Mouse (Mus musculus) hindbrain, embryonic 12.5 days (tissue): ENCODE results near the gene Prdm11. TPM values are rescaled to one million over a fixed set of nuclear protein-coding genes. Genes with fewer than 3 reads are reported as not detected.

Experiments
- ATAC-seq: fragments of 200-750 bp; cut with Nextera tagmentation; 2 replicates; pipeline ENCODE4 v1.8.0; 2017; ENCODE audit warnings: moderate TSS enrichment; ENCODE audit not compliant: low FRiP score
- H3K27ac ChIP-seq: fragments of 300-500 bp; sonication (generic); 2 replicates; pipeline ENCODE4 v1.5.1; 2016; ENCODE audit warnings: mild to moderate bottlenecking
- H3K27me3 ChIP-seq: fragments of 300-500 bp; sonication (generic); 2 replicates; pipeline ENCODE4 v1.6.1; 2016; ENCODE audit warnings: mild to moderate bottlenecking
- H3K36me3 ChIP-seq: fragments of 300-500 bp; sonication (generic); 2 replicates; pipeline ENCODE4 v1.6.1; 2016; ENCODE audit warnings: mild to moderate bottlenecking
- H3K4me1 ChIP-seq: fragments of 300-500 bp; sonication (generic); 2 replicates; pipeline ENCODE4 v1.6.1; 2016
- H3K4me2 ChIP-seq: fragments of 300-500 bp; sonication (generic); replicated peaks from 2 replicates; pipeline ENCODE4 v1.6.1; 2016; ENCODE audit warnings: mild to moderate bottlenecking
- H3K4me3 ChIP-seq: fragments of 300-500 bp; sonication (generic); 2 replicates; pipeline ENCODE4 v1.5.1; 2016; ENCODE audit warnings: mild to moderate bottlenecking
- H3K9ac ChIP-seq: fragments of 300-500 bp; sonication (generic); 2 replicates; pipeline ENCODE4 v1.6.1; 2016; ENCODE audit warnings: mild to moderate bottlenecking, moderate library complexity
- H3K9me3 ChIP-seq: fragments of 300-500 bp; sonication (generic); replicated peaks from 2 replicates; pipeline ENCODE4 v1.6.1; 2016; ENCODE audit warnings: mild to moderate bottlenecking
- WGBS: fragments of 180-500 bp; shearing (Covaris S2); methylation state at CpG from one replicate; pipeline ENCODE4 v1.1.7; 2016; 5-methylcytosine and 5-hydroxymethylcytosine counted together
- polyA plus RNA-seq: library from polyadenylated mRNA; unstranded; fragments of >200 nt; fragmentation: Nextera tagmentation; extraction: Ambion mirVana; gene quantifications from 2 replicates; pipeline ENCODE4 v1.2.1, GENCODE M21; 2016

Prdm11 gene
- polyA plus RNA-seq, 1 experiment from 2014 or later = 3.6 TPM

GRCm38 (mm10) chr2:92933379-92933778, 112.6 kb downstream of the Prdm11 start:
- no peak for ATAC-seq
- Histone ChIP-seq H3K9me3 (no peaks in the 10 kb centered on the region), H3K27me3 (no peaks in the 10 kb centered on the region), H3K4me2 (no peak overlapping the region), H3K4me1 (peaks cover 23% of the 10 kb centered on the region), H3K27ac (no peak overlapping the region), H3K9ac (no peak overlapping the region), H3K4me3 (no peak overlapping the region), H3K36me3 (no peaks in the 10 kb centered on the region)
- 85% methylated on average over 6 of the region's 6 CpGs for WGBS

GRCm38 (mm10) chr2:92931061-92931460, 114.9 kb downstream of the Prdm11 start:
- H3K9ac ChIP-seq = no peak overlapping the region
- ATAC-seq = no peak
- H3K4me1 ChIP-seq = peaks cover 24% of the 10 kb centered on the region
- H3K9me3 ChIP-seq = no peaks in the 10 kb centered on the region
- H3K27me3 ChIP-seq = no peaks in the 10 kb centered on the region
- 73% methylated on average over 7 of the region's 7 CpGs for WGBS
- no peak overlapping the region for H3K4me3 ChIP-seq
- no peak overlapping the region for H3K4me2 ChIP-seq
- no peak overlapping the region for H3K27ac ChIP-seq
- no peaks in the 10 kb centered on the region for H3K36me3 ChIP-seq

DNA sequence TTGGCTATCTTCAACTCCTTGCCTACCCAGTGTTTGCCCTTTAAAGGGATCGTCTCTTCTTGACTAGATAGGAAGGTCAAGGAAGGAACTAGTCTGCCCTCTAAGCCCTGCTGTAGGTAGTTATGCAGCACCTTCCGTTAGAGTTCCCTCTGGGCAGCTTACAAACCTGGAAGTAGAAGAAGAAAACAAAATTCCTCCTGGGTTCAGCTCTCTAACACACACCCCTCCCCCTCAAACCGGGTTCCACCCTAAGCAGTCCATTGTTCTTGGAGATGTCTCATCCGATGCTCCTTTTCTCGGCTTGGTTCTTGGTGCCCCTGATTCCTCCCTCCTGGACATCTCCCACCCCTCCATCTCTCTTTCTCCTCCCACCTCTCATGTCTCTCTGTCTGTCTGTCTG, 116.3 kb downstream of the Prdm11 start:
- Histone ChIP-seq H3K9ac (no peak overlapping the region), H3K27ac (no peak overlapping the region), H3K9me3 (no peaks in the 10 kb centered on the region), H3K4me2 (no peak overlapping the region), H3K36me3 (no peaks in the 10 kb centered on the region), H3K27me3 (no peaks in the 10 kb centered on the region), H3K4me1 (peaks cover 20% of the 10 kb centered on the region), H3K4me3 (no peak overlapping the region)
- 80% methylated on average over 5 of the region's 5 CpGs for WGBS
- no peak for ATAC-seq

DNA sequence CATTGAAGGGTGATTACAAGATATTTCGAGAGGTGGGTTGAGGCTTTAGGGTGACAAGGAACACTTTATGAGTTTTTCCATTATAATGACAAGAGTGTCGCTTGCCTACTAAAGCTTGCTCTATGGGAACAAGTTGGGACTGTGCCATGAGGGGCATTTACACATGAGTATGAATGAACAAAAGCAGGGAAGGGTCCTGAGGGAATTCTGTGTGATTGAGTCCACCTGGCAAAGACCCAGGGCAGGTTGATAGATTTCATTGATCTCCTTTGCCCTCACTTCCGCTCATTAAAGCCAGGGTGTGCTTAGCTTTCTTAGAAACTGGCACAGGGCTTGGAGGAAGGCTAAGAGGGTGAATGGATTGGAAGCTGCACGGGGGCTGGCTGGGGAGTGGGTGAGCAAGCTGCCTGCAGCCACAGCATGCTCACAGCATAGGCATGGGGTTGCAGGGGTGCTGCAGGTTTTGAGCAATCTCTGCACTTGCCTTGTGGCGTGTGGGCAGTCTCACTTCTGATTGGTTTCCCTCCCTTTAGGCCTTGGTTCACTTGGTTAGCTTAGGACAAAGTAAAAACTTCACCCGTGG, 121.2 kb downstream of the Prdm11 start:
- H3K4me3 ChIP-seq = no peak overlapping the region
- H3K36me3 ChIP-seq = no peaks in the 10 kb centered on the region
- H3K4me1 ChIP-seq = peaks cover 12% of the 10 kb centered on the region; the same call in 1 of the 2 replicates
- no peak for ATAC-seq
- no peaks in the 10 kb centered on the region for H3K9me3 ChIP-seq
- no peak overlapping the region for H3K27ac ChIP-seq
- 69% methylated on average over 6 of the region's 6 CpGs for WGBS
- H3K4me2 ChIP-seq = no peak overlapping the region
- H3K9ac ChIP-seq = no peak overlapping the region
- no peaks in the 10 kb centered on the region for H3K27me3 ChIP-seq

DNA sequence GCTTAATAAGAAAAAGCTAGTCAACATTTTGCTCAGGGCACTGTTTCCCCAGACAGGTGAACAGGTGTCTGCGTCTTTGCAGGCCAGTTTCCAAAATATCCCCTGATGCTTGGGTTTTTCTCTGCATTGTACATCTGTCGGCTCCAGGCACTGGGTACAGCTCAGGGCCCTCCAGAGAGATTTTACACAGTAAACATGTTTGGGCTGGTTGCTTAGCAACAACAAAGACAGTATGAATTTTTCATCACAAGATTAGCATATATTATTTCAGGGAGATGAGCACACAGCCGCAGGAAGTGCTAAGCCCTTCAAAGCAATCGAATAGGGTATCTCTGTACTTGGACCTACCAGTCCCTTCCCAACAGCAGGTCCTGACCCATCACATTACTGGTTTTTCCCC, 125.3 kb downstream of the Prdm11 start:
- peaks cover 32% of the 10 kb centered on the region for H3K4me1 ChIP-seq
- H3K9me3 ChIP-seq = no peaks in the 10 kb centered on the region
- H3K27ac ChIP-seq = no peak overlapping the region; the same call in 1 of the 2 replicates
- H3K27me3 ChIP-seq = no peaks in the 10 kb centered on the region
- no peak overlapping the region for H3K9ac ChIP-seq
- no peak overlapping the region for H3K4me3 ChIP-seq
- H3K4me2 ChIP-seq = no peak overlapping the region
- 52% methylated on average over 4 of the region's 4 CpGs for WGBS
- no peaks in the 10 kb centered on the region for H3K36me3 ChIP-seq
- ATAC-seq = peak; percentile 58

GRCm38 (mm10) chr2:92917405-92918142, 128.4 kb downstream of the Prdm11 start:
- 47% methylated on average over 7 of the region's 7 CpGs for WGBS
- ATAC-seq = no peak
- Histone ChIP-seq H3K4me2 (peak overlapping the region; percentile 83), H3K4me1 (peaks cover 58% of the 10 kb centered on the region), H3K27me3 (peaks cover 14% of the 10 kb centered on the region), H3K4me3 (no peak overlapping the region), H3K36me3 (no peaks in the 10 kb centered on the region), H3K27ac (no peak overlapping the region), H3K9me3 (no peaks in the 10 kb centered on the region), H3K9ac (no peak overlapping the region)

GRCm38 (mm10) chr2:92915659-92916631, 130.0 kb downstream of the Prdm11 start:
- ATAC-seq = peak; percentile 53
- peak overlapping the region; percentile 83 for H3K4me2 ChIP-seq
- peak overlapping the region; percentile 64 for H3K9ac ChIP-seq
- peak overlapping the region; percentile 47 for H3K4me3 ChIP-seq
- no peaks in the 10 kb centered on the region for H3K36me3 ChIP-seq
- 3% methylated on average over 8 of the region's 10 CpGs for WGBS
- H3K9me3 ChIP-seq = no peaks in the 10 kb centered on the region
- H3K27ac ChIP-seq = peak overlapping the region; percentile 72
- H3K27me3 ChIP-seq = peaks cover 14% of the 10 kb centered on the region
- H3K4me1 ChIP-seq = peaks cover 67% of the 10 kb centered on the region

Other genes starting within 250 kb of the Prdm11 start
- 32.7 and 34.2 TPM in 2 replicates for gene Syt13, start 131.1 kb downstream of the Prdm11 start, polyA plus RNA-seq
- gene Trp53i11, start 141.4 kb upstream of the Prdm11 start, polyA plus RNA-seq = 142 and 180 TPM in 2 replicates